Comparison of ENCODE assay signal across 17 mouse cellular contexts in genomic region chr1:161978173-161978700, GRCm38 (mm10). TPM values are rescaled to one million over a fixed set of nuclear protein-coding genes. Genes with fewer than 3 reads are reported as not detected.
"Had no signal": no experiment of that assay in that cellular context is flagged by ENCODE, and none has a peak within 500 bp of the region (broad histone marks: within the 10 kb centered on the region; RNA-seq: fewer than 3 reads in every experiment).

No protein-coding gene starts in this region.

- H3K36me3 ChIP-seq: kidney, embryonic 15.5 days; liver, embryonic 13.5 days; lung, embryonic 15.5 days; midbrain, embryonic 12.5 days had no signal

- H3K4me3 ChIP-seq: kidney, embryonic 15.5 days; liver, embryonic 13.5 days; lung, embryonic 15.5 days; megakaryocyte, embryonic 14.5 days; midbrain, embryonic 12.5 days had no signal

- DNase-seq: kidney, adult 2 months; kidney, postnatal 14 days; left cerebral cortex, postnatal 4 days; liver, embryonic 13.5 days; liver, postnatal 0 days; lung, postnatal 14 days; right cerebral cortex, postnatal 4 days; spleen, adult 18-20 months; thymus, postnatal 36 days had no signal

- ATAC-seq: liver, postnatal 0 days; midbrain, embryonic 16.5 days had no signal

- H3K27me3 ChIP-seq: kidney, embryonic 15.5 days; liver, embryonic 13.5 days; lung, embryonic 15.5 days; midbrain, embryonic 12.5 days had no signal

- H3K9ac ChIP-seq: kidney, embryonic 15.5 days; liver, embryonic 13.5 days; liver, postnatal 0 days; lung, embryonic 15.5 days; midbrain, embryonic 12.5 days had no signal

- H3K27ac ChIP-seq: kidney, embryonic 15.5 days; liver, embryonic 13.5 days; lung, embryonic 15.5 days; macrophage; midbrain, embryonic 12.5 days had no signal

- H3K9me3 ChIP-seq: kidney, embryonic 15.5 days; liver, embryonic 13.5 days; lung, embryonic 15.5 days; megakaryocyte, embryonic 14.5 days; midbrain, embryonic 12.5 days had no signal

- H3K4me2 ChIP-seq: kidney, embryonic 15.5 days; liver, embryonic 13.5 days; lung, embryonic 15.5 days; midbrain, embryonic 12.5 days had no signal

RNA-seq across cellular contexts. Expression of gene 4930558K02Rik, which starts 1.2 kb away (rescaled TPM):
- polyA plus RNA-seq: kidney, adult 2 months; kidney, embryonic 15.5 days; large intestine, adult 2 months; liver, embryonic 13.5 days; liver, postnatal 0 days; lung, embryonic 15.5 days; macrophage; midbrain, embryonic 12.5 days; stomach, embryonic 14.5 days had no signal
